Mouse (Mus musculus): ENCODE results near the gene Dhcr7. TPM values are rescaled to one million over a fixed set of nuclear protein-coding genes. Genes with fewer than 3 reads are reported as not detected.

The Dhcr7 gene
- total RNA-seq (2017): 6.9 and 10.1 TPM in 2 replicates

- ATAC-seq (ENCODE audit: extremely low read depth, insufficient number of reproducible peaks, low FRiP score, poor library complexity, severe bottlenecking): peak; percentile 98
These were observed at the start of gene Dhcr7, which contains the start of gene Nadsyn1 for GRCm38 (mm10) chr7:143822375-143823265. TSS of gene Dhcr7 (plus strand) at chr7:143823145. TSS of gene Nadsyn1 (minus strand) at chr7:143822849.

GRCm38 (mm10) chr7:143776137-143776536 is 46.8 kb upstream of the Dhcr7 start:
- ATAC-seq (ENCODE audit: extremely low read depth, insufficient number of reproducible peaks, low FRiP score, poor library complexity, severe bottlenecking): no peak

GRCm38 (mm10) chr7:143777375-143777774 is 45.6 kb upstream of the Dhcr7 start:
- no peak for ATAC-seq (ENCODE audit: extremely low read depth, insufficient number of reproducible peaks, low FRiP score, poor library complexity, severe bottlenecking)

GRCm38 (mm10) chr7:143783378-143783995 is 39.5 kb upstream of the Dhcr7 start:
- no peak for ATAC-seq (ENCODE audit: extremely low read depth, insufficient number of reproducible peaks, low FRiP score, poor library complexity, severe bottlenecking)

GRCm38 (mm10) chr7:143783996-143784829 is 38.7 kb upstream of the Dhcr7 start, which contains the start of gene Mrgpre:
TSS of gene Mrgpre (minus strand) at chr7:143784500.
- ATAC-seq (ENCODE audit: extremely low read depth, insufficient number of reproducible peaks, low FRiP score, poor library complexity, severe bottlenecking): peak; percentile 44

GRCm38 (mm10) chr7:143792336-143792985 is 30.5 kb upstream of the Dhcr7 start:
- no peak for ATAC-seq (ENCODE audit: extremely low read depth, insufficient number of reproducible peaks, low FRiP score, poor library complexity, severe bottlenecking)

- ATAC-seq (ENCODE audit: extremely low read depth, insufficient number of reproducible peaks, low FRiP score, poor library complexity, severe bottlenecking): peak; percentile 77
These were observed 29.8 kb upstream of the Dhcr7 start for GRCm38 (mm10) chr7:143793121-143793520.

GRCm38 (mm10) chr7:143798783-143799182 is 24.2 kb upstream of the Dhcr7 start:
- ATAC-seq (ENCODE audit: extremely low read depth, insufficient number of reproducible peaks, low FRiP score, poor library complexity, severe bottlenecking): no peak

- ATAC-seq (ENCODE audit: extremely low read depth, insufficient number of reproducible peaks, low FRiP score, poor library complexity, severe bottlenecking): no peak
These were observed 22.2 kb upstream of the Dhcr7 start for GRCm38 (mm10) chr7:143800770-143801169.

- ATAC-seq (ENCODE audit: extremely low read depth, insufficient number of reproducible peaks, low FRiP score, poor library complexity, severe bottlenecking): no peak
These were observed 21.5 kb upstream of the Dhcr7 start for GRCm38 (mm10) chr7:143801195-143802065.

GRCm38 (mm10) chr7:143805199-143805624 is 17.7 kb upstream of the Dhcr7 start:
- no peak for ATAC-seq (ENCODE audit: extremely low read depth, insufficient number of reproducible peaks, low FRiP score, poor library complexity, severe bottlenecking)

GRCm38 (mm10) chr7:143808909-143809308 is 14.0 kb upstream of the Dhcr7 start:
- no peak for ATAC-seq (ENCODE audit: extremely low read depth, insufficient number of reproducible peaks, low FRiP score, poor library complexity, severe bottlenecking)

GRCm38 (mm10) chr7:143819201-143819600 is 3.7 kb upstream of the Dhcr7 start:
- ATAC-seq (ENCODE audit: extremely low read depth, insufficient number of reproducible peaks, low FRiP score, poor library complexity, severe bottlenecking): no peak

GRCm38 (mm10) chr7:143821241-143821640 is 1.7 kb upstream of the Dhcr7 start:
- ATAC-seq (ENCODE audit: extremely low read depth, insufficient number of reproducible peaks, low FRiP score, poor library complexity, severe bottlenecking): no peak

- ATAC-seq (ENCODE audit: extremely low read depth, insufficient number of reproducible peaks, low FRiP score, poor library complexity, severe bottlenecking): no peak
These were observed 291 bp downstream of the Dhcr7 start for GRCm38 (mm10) chr7:143823266-143823605.

- ATAC-seq (ENCODE audit: extremely low read depth, insufficient number of reproducible peaks, low FRiP score, poor library complexity, severe bottlenecking): no peak
These were observed 4.0 kb downstream of the Dhcr7 start for GRCm38 (mm10) chr7:143826985-143827384.

- peak; percentile 95 for ATAC-seq (ENCODE audit: extremely low read depth, insufficient number of reproducible peaks, low FRiP score, poor library complexity, severe bottlenecking)
These were observed 6.8 kb downstream of the Dhcr7 start for GRCm38 (mm10) chr7:143829504-143830331.

All from neutrophil, adult 5-6 weeks (primary cell).